Mouse (Mus musculus): ENCODE measurements around the gene Cotl1. TPM values are rescaled to one million over a fixed set of nuclear protein-coding genes. Genes with fewer than 3 reads are reported as not detected.

Gene Cotl1
- total RNA-seq, 2 experiments from 2014 or later, result 96.5 to 100 TPM

- intact Hi-C loops (cut with DNase I), result loop anchor here (5.0 kb wide), 1 partner anchor 154 kb away; no protein-coding TSS in a partner anchor
- DNase-seq (ENCODE audit: extremely low spot score in 1 of 2, low spot score in 2 of 2), result no peak
Measured at GRCm38 (mm10) chr8:119840905-119841411, 614 bp upstream of the Cotl1 start.

GRCm38 (mm10) chr8:119839419-119840021 lies 824 bp downstream of the Cotl1 start:
- intact Hi-C loops (cut with DNase I), result loop anchor here (5.0 kb wide), 2 partner anchors 42 to 152 kb away; no protein-coding TSS in a partner anchor
- DNase-seq (ENCODE audit: extremely low spot score in 1 of 2, low spot score in 2 of 2), result no peak

- intact Hi-C loops (cut with DNase I), result loop anchor here (5.0 kb wide), 1 partner anchor 42 kb away; no protein-coding TSS in a partner anchor
- no peak for DNase-seq (ENCODE audit: extremely low spot score in 1 of 2, low spot score in 2 of 2)
Measured at GRCm38 (mm10) chr8:119838983-119839340, 1.4 kb downstream of the Cotl1 start.

GRCm38 (mm10) chr8:119838100-119838982 lies 2.0 kb downstream of the Cotl1 start:
- intact Hi-C loops (cut with DNase I), result loop anchor here (5.0 kb wide), 1 partner anchor 41 kb away; no protein-coding TSS in a partner anchor
- no peak for DNase-seq (ENCODE audit: extremely low spot score in 1 of 2, low spot score in 2 of 2)

GRCm38 (mm10) chr8:119837553-119838071 lies 2.7 kb downstream of the Cotl1 start:
- intact Hi-C loops (cut with DNase I), result loop anchor here (5.0 kb wide), 1 partner anchor 40 kb away; no protein-coding TSS in a partner anchor
- no peak for DNase-seq (ENCODE audit: extremely low spot score in 1 of 2, low spot score in 2 of 2)

- no peak for DNase-seq (ENCODE audit: extremely low spot score in 1 of 2, low spot score in 2 of 2)
- intact Hi-C loops (cut with DNase I), result loop anchor here (5.0 kb wide), 1 partner anchor 40 kb away; no protein-coding TSS in a partner anchor
Measured at GRCm38 (mm10) chr8:119836831-119837230, 3.5 kb downstream of the Cotl1 start.

- DNase-seq (ENCODE audit: extremely low spot score in 1 of 2, low spot score in 2 of 2), result no peak
- intact Hi-C loops (cut with DNase I), result loop anchor here (5.0 kb wide), 1 partner anchor 38 kb away; no protein-coding TSS in a partner anchor
Measured at GRCm38 (mm10) chr8:119835270-119835669, 5.1 kb downstream of the Cotl1 start.

- DNase-seq (ENCODE audit: extremely low spot score in 1 of 2, low spot score in 2 of 2), result no peak
- intact Hi-C loops (cut with DNase I), result loop anchor here (5.0 kb wide), 1 partner anchor 37 kb away; no protein-coding TSS in a partner anchor
Measured at GRCm38 (mm10) chr8:119834676-119835075, 5.7 kb downstream of the Cotl1 start.

- no peak for DNase-seq (ENCODE audit: extremely low spot score in 1 of 2, low spot score in 2 of 2)
- intact Hi-C loops (cut with DNase I), result no loop called here
Measured at GRCm38 (mm10) chr8:119832931-119833330, 7.4 kb downstream of the Cotl1 start.

GRCm38 (mm10) chr8:119832101-119832617 lies 8.2 kb downstream of the Cotl1 start:
- DNase-seq (ENCODE audit: extremely low spot score in 1 of 2, low spot score in 2 of 2), result no peak
- intact Hi-C loops (cut with DNase I), result no loop called here

- DNase-seq (ENCODE audit: extremely low spot score in 1 of 2, low spot score in 2 of 2), result peak in 1 of 2 experiments; percentile 84
Measured at GRCm38 (mm10) chr8:119831336-119831995, 8.9 kb downstream of the Cotl1 start.

GRCm38 (mm10) chr8:119830589-119830988 lies 9.8 kb downstream of the Cotl1 start:
- DNase-seq (ENCODE audit: extremely low spot score in 1 of 2, low spot score in 2 of 2), result no peak
- intact Hi-C loops (cut with DNase I), result no loop called here

More at GRCm38 (mm10) chr8:119831336-119831995, 8.9 kb downstream of the Cotl1 start:
- intact Hi-C loops (cut with DNase I), result no loop called here

GRCm38 (mm10) chr8:119829870-119830580 lies 10.3 kb downstream of the Cotl1 start:
- no peak for DNase-seq (ENCODE audit: extremely low spot score in 1 of 2, low spot score in 2 of 2)
- intact Hi-C loops (cut with DNase I), result no loop called here

GRCm38 (mm10) chr8:119829420-119829819 lies 10.9 kb downstream of the Cotl1 start:
- intact Hi-C loops (cut with DNase I), result no loop called here
- DNase-seq (ENCODE audit: extremely low spot score in 1 of 2, low spot score in 2 of 2), result no peak

GRCm38 (mm10) chr8:119829015-119829414 lies 11.3 kb downstream of the Cotl1 start:
- DNase-seq (ENCODE audit: extremely low spot score in 1 of 2, low spot score in 2 of 2), result no peak
- intact Hi-C loops (cut with DNase I), result no loop called here

- intact Hi-C loops (cut with DNase I), result no loop called here
- no peak for DNase-seq (ENCODE audit: extremely low spot score in 1 of 2, low spot score in 2 of 2)
Measured at GRCm38 (mm10) chr8:119827721-119828153, 12.6 kb downstream of the Cotl1 start.

- DNase-seq (ENCODE audit: extremely low spot score in 1 of 2, low spot score in 2 of 2), result no peak
- intact Hi-C loops (cut with DNase I), result no loop called here
Measured at GRCm38 (mm10) chr8:119826982-119827381, 13.4 kb downstream of the Cotl1 start.
